Mouse (Mus musculus): ENCODE measurements around the gene Lrit3.

GRCm38 (mm10) chr3:129823293-129823692 is 19.5 kb upstream of the Lrit3 start:
- TF ChIP-seq EP300 (IDR thresholded peaks at IDR 0.05; ENCODE audit: low read length): no peak
- TF ChIP-seq CTCF (conservative IDR thresholded peaks at IDR 0.05 in 1 of 2, IDR thresholded peaks at IDR 0.05 in 1 of 2; ENCODE audit: low read depth in 2 of 2, low read length in 2 of 2): peak; percentile 41 to 67
- no peak for TF ChIP-seq MAZ (IDR thresholded peaks at IDR 0.05; ENCODE audit: low read depth, low read length)
- TF ChIP-seq POLR2A (IDR thresholded peaks at IDR 0.05; ENCODE audit: low read depth, low read length): no peak
- TF ChIP-seq SMC3 (IDR thresholded peaks at IDR 0.05; ENCODE audit: low read depth, low read length): peak; percentile 44
- no peak for TF ChIP-seq USF1 (IDR thresholded peaks at IDR 0.05; ENCODE audit: low read depth, low read length)
- TF ChIP-seq TBP (conservative IDR thresholded peaks at IDR 0.05; ENCODE audit: low read depth, low read length): no peak
- TF ChIP-seq NRF1 (IDR thresholded peaks at IDR 0.05; ENCODE audit: low read depth, low read length): no peak
- TF ChIP-seq CHD2 (IDR thresholded peaks at IDR 0.05; ENCODE audit: low read length): no peak
- TF ChIP-seq NELFE (IDR thresholded peaks at IDR 0.05; ENCODE audit: low read depth, low read length): no peak
- no peak for TF ChIP-seq BHLHE40 (IDR thresholded peaks at IDR 0.05; ENCODE audit: low read depth, low read length)
- TF ChIP-seq UBTF (IDR thresholded peaks at IDR 0.05; ENCODE audit: low read depth, low read length): no peak
- TF ChIP-seq ZC3H11A (IDR thresholded peaks at IDR 0.05; ENCODE audit: low read depth, low read length): no peak
